Mouse (Mus musculus): ENCODE data around the gene Ahcyl1.
A peak's percentile ranks its signal among the peaks of the same experiment; 100 is the strongest.
"Not testable (repeated sequence)": the region's sequence is repeated elsewhere in the genome, so short reads cannot be mapped to it uniquely, and the experiment has no call there.

Gene Ahcyl1

GRCm38 (mm10) chr3:107656888-107657287 is 39.5 kb downstream of the Ahcyl1 start:
- no peak for DNase-seq (ENCODE audit: inconsistent age in 2 of 2, low spot score in 1 of 2)

- peak in 1 of 2 experiments; percentile 37 for DNase-seq (ENCODE audit: inconsistent age in 2 of 2, low spot score in 1 of 2)
Observed at GRCm38 (mm10) chr3:107656151-107656550, 40.2 kb downstream of the Ahcyl1 start.

GRCm38 (mm10) chr3:107655491-107655890 is 40.9 kb downstream of the Ahcyl1 start:
- DNase-seq (ENCODE audit: inconsistent age in 2 of 2, low spot score in 1 of 2) = peak in 1 of 2 experiments; percentile 64

- DNase-seq (ENCODE audit: inconsistent age in 2 of 2, low spot score in 1 of 2) = peak in 1 of 2 experiments; percentile 38
Observed at GRCm38 (mm10) chr3:107654861-107655260, 41.5 kb downstream of the Ahcyl1 start.

- DNase-seq (ENCODE audit: inconsistent age in 2 of 2, low spot score in 1 of 2) = no peak
Observed at GRCm38 (mm10) chr3:107652968-107653367, 43.4 kb downstream of the Ahcyl1 start.

- DNase-seq (ENCODE audit: inconsistent age in 2 of 2, low spot score in 1 of 2) = not testable (repeated sequence)
Observed at GRCm38 (mm10) chr3:107650276-107650675, 46.1 kb downstream of the Ahcyl1 start.

GRCm38 (mm10) chr3:107646947-107647346 is 49.4 kb downstream of the Ahcyl1 start:
- peak in 1 of 2 experiments; percentile 44 for DNase-seq (ENCODE audit: inconsistent age in 2 of 2, low spot score in 1 of 2)

- DNase-seq (ENCODE audit: inconsistent age in 2 of 2, low spot score in 1 of 2) = no peak
Observed at GRCm38 (mm10) chr3:107637606-107638172, 58.7 kb downstream of the Ahcyl1 start.

- DNase-seq (ENCODE audit: inconsistent age in 2 of 2, low spot score in 1 of 2) = no peak
Observed at GRCm38 (mm10) chr3:107636236-107636635, 60.1 kb downstream of the Ahcyl1 start.

- DNase-seq (ENCODE audit: inconsistent age in 2 of 2, low spot score in 1 of 2) = no peak
Observed at GRCm38 (mm10) chr3:107635836-107636235, 60.5 kb downstream of the Ahcyl1 start.

- no peak for DNase-seq (ENCODE audit: inconsistent age in 2 of 2, low spot score in 1 of 2)
Observed at GRCm38 (mm10) chr3:107633906-107634305, 62.5 kb downstream of the Ahcyl1 start.

- DNase-seq (ENCODE audit: inconsistent age in 2 of 2, low spot score in 1 of 2) = no peak
Observed at GRCm38 (mm10) chr3:107632786-107633185, 63.6 kb downstream of the Ahcyl1 start.

- DNase-seq (ENCODE audit: inconsistent age in 2 of 2, low spot score in 1 of 2) = peak; percentile 95 to 98
Observed at GRCm38 (mm10) chr3:107631523-107631958, 64.8 kb downstream of the Ahcyl1 start, which contains the start of gene Strip1. Strip1 (minus strand) TSS chr3:107631694.

- DNase-seq (ENCODE audit: inconsistent age in 2 of 2, low spot score in 1 of 2) = no peak
Observed at GRCm38 (mm10) chr3:107630682-107631522, 65.5 kb downstream of the Ahcyl1 start, which contains the start of gene Gm10961. Gm10961 (plus strand) TSS chr3:107631322.

- no peak for DNase-seq (ENCODE audit: inconsistent age in 2 of 2, low spot score in 1 of 2)
Observed at GRCm38 (mm10) chr3:107629411-107629810, 66.9 kb downstream of the Ahcyl1 start.

GRCm38 (mm10) chr3:107628551-107628950 is 67.8 kb downstream of the Ahcyl1 start:
- DNase-seq (ENCODE audit: inconsistent age in 2 of 2, low spot score in 1 of 2) = no peak

- DNase-seq (ENCODE audit: inconsistent age in 2 of 2, low spot score in 1 of 2) = no peak
Observed at GRCm38 (mm10) chr3:107627641-107628040, 68.7 kb downstream of the Ahcyl1 start.

GRCm38 (mm10) chr3:107626751-107627150 is 69.6 kb downstream of the Ahcyl1 start:
- DNase-seq (ENCODE audit: inconsistent age in 2 of 2, low spot score in 1 of 2) = no peak

- no peak for DNase-seq (ENCODE audit: inconsistent age in 2 of 2, low spot score in 1 of 2)
Observed at GRCm38 (mm10) chr3:107625536-107625935, 70.8 kb downstream of the Ahcyl1 start.

GRCm38 (mm10) chr3:107624424-107624823 is 71.9 kb downstream of the Ahcyl1 start:
- no peak for DNase-seq (ENCODE audit: inconsistent age in 2 of 2, low spot score in 1 of 2)

GRCm38 (mm10) chr3:107622537-107622936 is 73.8 kb downstream of the Ahcyl1 start:
- no peak for DNase-seq (ENCODE audit: inconsistent age in 2 of 2, low spot score in 1 of 2)

Data from adrenal gland, adult (tissue).